Comparison of ENCODE assay signal across 8 mouse cellular contexts in the genomic region with DNA sequence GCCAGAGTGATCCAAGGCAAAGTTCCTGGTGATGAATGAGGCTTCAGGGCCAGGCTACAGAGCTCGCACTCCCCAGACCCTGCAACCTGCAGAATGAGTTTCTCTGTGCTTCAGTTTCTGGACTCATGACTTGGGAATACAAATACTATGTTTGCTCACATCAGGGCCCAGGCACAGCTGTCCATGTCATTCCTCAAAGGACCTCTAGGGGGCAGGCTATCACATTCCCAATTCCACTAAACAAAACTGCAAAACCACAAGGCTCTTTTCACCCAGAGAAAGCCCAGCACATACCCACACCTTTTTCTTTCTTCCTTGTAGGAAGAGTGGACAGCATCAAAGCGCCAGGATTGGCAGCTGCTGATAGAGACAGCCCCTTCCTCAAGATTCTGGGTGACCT.
DNase-seq lines count a peak whose midpoint lies in the region; ATAC-seq lines count a peak whose summit lies in the region.

No protein-coding gene starts in this region.

- ATAC-seq in intestine, embryonic 14.5 days (replicated peaks; ENCODE audit: low FRiP score, low TSS enrichment, low read depth): no peak
- no peak for ATAC-seq in intestine, embryonic 16.5 days
- ATAC-seq in erythroid progenitor cell, adult 5-6 weeks (replicated peaks; ENCODE audit: low FRiP score, poor library complexity, severe bottlenecking): no peak

- H3K9me3 ChIP-seq in intestine, embryonic 14.5 days (ENCODE audit: control insufficient read depth, low read length): no peaks in the 10 kb centered on the region
- no peaks in the 10 kb centered on the region for H3K9me3 ChIP-seq in intestine, embryonic 16.5 days (ENCODE audit: control insufficient read depth, low read length)

- WGBS in intestine, embryonic 14.5 days: 39% methylated on average over 2 of the region's 2 CpGs
- 59% methylated on average over 2 of the region's 2 CpGs for WGBS in intestine, embryonic 16.5 days

- H3K9ac ChIP-seq in intestine, embryonic 14.5 days (ENCODE audit: low read length): no peak overlapping the region
- no peak overlapping the region for H3K9ac ChIP-seq in intestine, embryonic 16.5 days (ENCODE audit: low read depth, low read length)

- H3K4me3 ChIP-seq in intestine, embryonic 14.5 days (ENCODE audit: low read depth, low read length): no peak overlapping the region
- H3K4me3 ChIP-seq in intestine, embryonic 16.5 days (ENCODE audit: low read length): no peak overlapping the region

- intact Hi-C loops in left cerebral cortex, postnatal 14 days (cut with DNase I): loop anchor here (10.0 kb wide), 1 partner anchor 492 kb away; no protein-coding TSS in a partner anchor

- H3K27ac ChIP-seq in intestine, embryonic 14.5 days (ENCODE audit: low read depth): no peak overlapping the region
- H3K27ac ChIP-seq in intestine, embryonic 16.5 days (ENCODE audit: low read length): no peak overlapping the region

- H3K27me3 ChIP-seq in intestine, embryonic 14.5 days (replicated peaks; ENCODE audit: control insufficient read depth, insufficient read depth, low read length): no peaks in the 10 kb centered on the region
- H3K27me3 ChIP-seq in intestine, embryonic 16.5 days (replicated peaks; ENCODE audit: control insufficient read depth, insufficient read depth, low read length): no peaks in the 10 kb centered on the region

- no peaks in the 10 kb centered on the region for H3K36me3 ChIP-seq in intestine, embryonic 14.5 days (ENCODE audit: control insufficient read depth, insufficient read depth, low read length)
- H3K36me3 ChIP-seq in intestine, embryonic 16.5 days (ENCODE audit: control insufficient read depth, insufficient read depth, low read length): no peaks in the 10 kb centered on the region

- no peak overlapping the region for H3K4me2 ChIP-seq in intestine, embryonic 14.5 days (ENCODE audit: low read length)
- H3K4me2 ChIP-seq in intestine, embryonic 16.5 days (ENCODE audit: low read depth, low read length): no peak overlapping the region

- DNase-seq in intestine, embryonic 14.5 days (ENCODE audit: low spot score): peak; percentile 78
- peak; percentile 8 for DNase-seq in Muller cell, postnatal 12 days (ENCODE audit: inconsistent ontology term)
- DNase-seq in cerebellum, adult 9-10 months: peak; percentile 49
- peak; percentile 50 for DNase-seq in heart, postnatal 4 days
- DNase-seq in left cerebral cortex, postnatal 14 days (ENCODE audit: low spot score in 2 of 2): peak; percentile 59 to 76
- peak; percentile 55 for DNase-seq in right cerebral cortex, postnatal 25 days

- H3K4me1 ChIP-seq in intestine, embryonic 14.5 days (replicated peaks; ENCODE audit: control insufficient read depth, insufficient read depth, low read length): no peaks in the 10 kb centered on the region
- no peaks in the 10 kb centered on the region for H3K4me1 ChIP-seq in intestine, embryonic 16.5 days (ENCODE audit: control insufficient read depth, insufficient read depth, low read length)

Comparison
In these comparisons a context has a peak if more than half of its experiments do, and no peak if none do; other contexts are left out.
1. DNase-seq: peak in every context shown above with its lines; median percentile 78 in intestine, embryonic 14.5 days; 68 in left cerebral cortex, postnatal 14 days; 55 in right cerebral cortex, postnatal 25 days; 50 in heart, postnatal 4 days; 49 in cerebellum, adult 9-10 months; 8 in Muller cell, postnatal 12 days.